Mouse (Mus musculus): ENCODE data around the gene Actl6b. TPM values are rescaled to one million over a fixed set of nuclear protein-coding genes. Genes with fewer than 3 reads are reported as not detected.

Gene Actl6b
- polyA plus RNA-seq, 2 experiments, result 0.39 to 1.1 TPM

- 75% methylated on average over 4 of the region's 4 CpGs for WGBS
- Histone ChIP-seq H3K9ac (ENCODE audit: low read depth, low read length, severe bottlenecking) (no peak overlapping the region), H3K4me3 (replicated peaks; ENCODE audit: low read length) (no peak overlapping the region), H3K27me3 (ENCODE audit: control insufficient read depth, insufficient read depth, low read length) (no peaks in the 10 kb centered on the region), H3K9me3 (ENCODE audit: control insufficient read depth, low read length) (no peaks in the 10 kb centered on the region), H3K4me1 (ENCODE audit: control insufficient read depth, insufficient read depth, low read length) (no peaks in the 10 kb centered on the region), H3K4me2 (replicated peaks; ENCODE audit: low read depth, low read length, severe bottlenecking) (no peak overlapping the region), H3K27ac (replicated peaks; ENCODE audit: low read depth, low read length) (no peak overlapping the region), H3K36me3 (ENCODE audit: control insufficient read depth, insufficient read depth, low read length) (no peaks in the 10 kb centered on the region)
- TF ChIP-seq POLR2A (IDR thresholded peaks at IDR 0.05; ENCODE audit: borderline replicate concordance, extremely low read depth, insufficient read depth, insufficient read length), result no peak
- no peak for ATAC-seq (ENCODE audit: low FRiP score, low read depth)
- no peak for DNase-seq (ENCODE audit: low spot score)
Observed at GRCm38 (mm10) chr5:137545596-137545995, 7.7 kb upstream of the Actl6b start.

DNA sequence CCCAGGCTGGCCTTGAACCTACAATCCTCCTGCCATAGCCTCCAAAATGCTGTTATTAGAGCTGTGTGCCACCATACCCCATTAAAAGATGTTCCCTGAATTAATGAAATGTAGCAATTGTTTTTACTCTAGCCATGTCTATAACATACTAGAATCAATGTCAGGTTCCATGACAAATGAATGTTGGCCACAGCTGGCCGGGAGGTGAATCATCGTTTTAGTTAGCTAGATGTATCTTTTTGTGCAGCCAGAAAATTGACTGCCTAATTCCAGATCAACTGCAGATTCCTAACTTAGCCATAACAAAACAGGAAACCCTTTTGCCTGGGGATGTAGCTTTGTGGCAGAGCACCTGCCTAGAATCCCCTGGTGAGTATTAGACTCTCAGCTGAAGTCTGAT is 3.5 kb upstream of the Actl6b start:
- DNase-seq (ENCODE audit: low spot score), result no peak
- H3K4me1 ChIP-seq (ENCODE audit: control insufficient read depth, insufficient read depth, low read length), result no peaks in the 10 kb centered on the region
- TF ChIP-seq POLR2A (IDR thresholded peaks at IDR 0.05; ENCODE audit: borderline replicate concordance, extremely low read depth, insufficient read depth, insufficient read length), result no peak
- WGBS, result 86% methylated on average over 2 of the region's 2 CpGs
- ATAC-seq (ENCODE audit: low FRiP score, low read depth), result no peak
- H3K27ac ChIP-seq (replicated peaks; ENCODE audit: low read depth, low read length), result no peak overlapping the region
- no peak overlapping the region for H3K4me3 ChIP-seq (replicated peaks; ENCODE audit: low read length)
- no peak overlapping the region for H3K9ac ChIP-seq (ENCODE audit: low read depth, low read length, severe bottlenecking)
- H3K36me3 ChIP-seq (ENCODE audit: control insufficient read depth, insufficient read depth, low read length), result no peaks in the 10 kb centered on the region
- H3K9me3 ChIP-seq (ENCODE audit: control insufficient read depth, low read length), result no peaks in the 10 kb centered on the region
- H3K4me2 ChIP-seq (replicated peaks; ENCODE audit: low read depth, low read length, severe bottlenecking), result no peak overlapping the region
- H3K27me3 ChIP-seq (ENCODE audit: control insufficient read depth, insufficient read depth, low read length), result peaks cover 11% of the 10 kb centered on the region; the same call in 1 of the 2 replicates

DNA sequence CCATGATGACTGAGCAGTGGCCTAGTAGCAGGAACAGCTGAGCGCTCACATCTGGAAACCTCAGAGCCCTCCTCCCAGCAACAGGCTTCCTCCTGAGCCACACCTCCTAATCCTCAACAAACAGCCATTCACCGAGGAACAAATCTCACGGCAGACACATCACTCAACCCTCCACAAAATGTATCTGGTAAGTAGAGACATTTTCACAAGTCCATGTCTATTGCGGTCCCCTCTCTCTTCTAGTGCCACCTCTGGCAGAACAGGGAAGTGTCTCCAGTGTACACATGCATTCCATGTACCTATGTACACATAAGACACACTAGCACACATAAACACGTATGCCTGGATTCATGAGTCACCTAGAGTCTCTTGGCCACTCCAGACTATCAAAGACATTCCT is 2.2 kb upstream of the Actl6b start:
- DNase-seq (ENCODE audit: low spot score) (no peak), ATAC-seq (ENCODE audit: low FRiP score, low read depth) (no peak)
- Histone ChIP-seq H3K9me3 (ENCODE audit: control insufficient read depth, low read length) (no peaks in the 10 kb centered on the region), H3K9ac (ENCODE audit: low read depth, low read length, severe bottlenecking) (no peak overlapping the region), H3K27me3 (ENCODE audit: control insufficient read depth, insufficient read depth, low read length) (peaks cover 11% of the 10 kb centered on the region; the same call in 1 of the 2 replicates), H3K4me1 (ENCODE audit: control insufficient read depth, insufficient read depth, low read length) (no peaks in the 10 kb centered on the region), H3K36me3 (ENCODE audit: control insufficient read depth, insufficient read depth, low read length) (no peaks in the 10 kb centered on the region), H3K4me2 (replicated peaks; ENCODE audit: low read depth, low read length, severe bottlenecking) (no peak overlapping the region), H3K27ac (replicated peaks; ENCODE audit: low read depth, low read length) (no peak overlapping the region), H3K4me3 (replicated peaks; ENCODE audit: low read length) (no peak overlapping the region)
- no peak for TF ChIP-seq POLR2A (IDR thresholded peaks at IDR 0.05; ENCODE audit: borderline replicate concordance, extremely low read depth, insufficient read depth, insufficient read length)
- WGBS, result 62% methylated on average over 5 of the region's 5 CpGs

DNA sequence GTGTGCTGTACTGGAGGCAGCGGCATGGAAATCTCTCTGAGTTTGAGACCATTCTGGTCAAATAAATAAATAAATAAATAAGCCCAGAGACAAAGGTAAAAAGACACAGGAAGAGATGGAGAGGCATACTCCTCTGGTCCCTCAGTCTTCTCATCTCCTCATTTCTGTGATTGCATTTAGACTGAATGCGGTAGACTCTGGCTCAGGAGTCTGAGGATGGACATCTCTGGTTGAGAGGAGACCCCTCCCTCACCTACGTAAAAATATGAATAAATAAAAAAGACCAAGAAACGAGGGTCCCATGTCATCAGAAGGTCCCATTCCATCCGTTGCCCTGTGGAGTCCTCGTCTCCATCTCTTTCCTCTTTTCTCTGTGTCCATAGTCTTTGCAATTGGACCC is 317 bp upstream of the Actl6b start:
- WGBS, result 24% methylated on average over 6 of the region's 6 CpGs
- Histone ChIP-seq H3K4me1 (ENCODE audit: control insufficient read depth, insufficient read depth, low read length) (no peaks in the 10 kb centered on the region), H3K27me3 (ENCODE audit: control insufficient read depth, insufficient read depth, low read length) (peaks cover 11% of the 10 kb centered on the region; the same call in 1 of the 2 replicates), H3K4me3 (replicated peaks; ENCODE audit: low read length) (peak overlapping the region; percentile 3; the same call in 1 of the 2 replicates), H3K9me3 (ENCODE audit: control insufficient read depth, low read length) (no peaks in the 10 kb centered on the region), H3K36me3 (ENCODE audit: control insufficient read depth, insufficient read depth, low read length) (no peaks in the 10 kb centered on the region), H3K27ac (replicated peaks; ENCODE audit: low read depth, low read length) (no peak overlapping the region), H3K9ac (ENCODE audit: low read depth, low read length, severe bottlenecking) (no peak overlapping the region), H3K4me2 (replicated peaks; ENCODE audit: low read depth, low read length, severe bottlenecking) (peak overlapping the region; percentile 35)
- ATAC-seq (ENCODE audit: low FRiP score, low read depth) (no peak), DNase-seq (ENCODE audit: low spot score) (no peak)
- TF ChIP-seq POLR2A (IDR thresholded peaks at IDR 0.05; ENCODE audit: borderline replicate concordance, extremely low read depth, insufficient read depth, insufficient read length), result no peak

DNA sequence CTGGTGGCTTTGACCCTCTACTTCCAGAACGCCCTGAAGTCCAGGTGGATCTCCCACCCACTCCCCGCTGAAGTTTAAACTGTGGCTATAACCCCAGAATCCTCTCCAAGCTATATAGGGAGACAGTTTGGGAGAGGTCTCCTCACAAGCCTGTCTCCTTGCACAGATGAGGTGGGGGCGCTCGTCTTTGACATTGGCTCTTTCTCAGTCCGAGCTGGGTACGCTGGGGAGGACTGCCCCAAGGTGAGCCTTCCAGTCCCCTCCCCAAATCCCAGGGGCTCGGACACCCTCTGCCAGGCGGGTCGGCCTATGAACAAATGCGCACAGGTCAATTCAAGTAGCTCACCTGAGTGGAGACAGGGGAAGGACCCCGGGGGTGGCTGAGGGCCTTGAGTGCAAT is 581 bp downstream of the Actl6b start:
- Histone ChIP-seq H3K4me3 (replicated peaks; ENCODE audit: low read length) (no peak overlapping the region), H3K27me3 (ENCODE audit: control insufficient read depth, insufficient read depth, low read length) (peaks cover 11% of the 10 kb centered on the region; the same call in 1 of the 2 replicates), H3K27ac (replicated peaks; ENCODE audit: low read depth, low read length) (no peak overlapping the region), H3K9ac (ENCODE audit: low read depth, low read length, severe bottlenecking) (no peak overlapping the region), H3K4me1 (ENCODE audit: control insufficient read depth, insufficient read depth, low read length) (no peaks in the 10 kb centered on the region), H3K9me3 (ENCODE audit: control insufficient read depth, low read length) (no peaks in the 10 kb centered on the region), H3K4me2 (replicated peaks; ENCODE audit: low read depth, low read length, severe bottlenecking) (no peak overlapping the region), H3K36me3 (ENCODE audit: control insufficient read depth, insufficient read depth, low read length) (no peaks in the 10 kb centered on the region)
- no peak for TF ChIP-seq POLR2A (IDR thresholded peaks at IDR 0.05; ENCODE audit: borderline replicate concordance, extremely low read depth, insufficient read depth, insufficient read length)
- ATAC-seq (ENCODE audit: low FRiP score, low read depth), result no peak
- 43% methylated on average over 11 of the region's 11 CpGs for WGBS
- no peak for DNase-seq (ENCODE audit: low spot score)

- H3K4me3 ChIP-seq (replicated peaks; ENCODE audit: low read length), result no peak overlapping the region
- no peak overlapping the region for H3K27ac ChIP-seq (replicated peaks; ENCODE audit: low read depth, low read length)
- H3K9me3 ChIP-seq (ENCODE audit: control insufficient read depth, low read length), result no peaks in the 10 kb centered on the region
- DNase-seq (ENCODE audit: low spot score) (no peak), ATAC-seq (ENCODE audit: low FRiP score, low read depth) (no peak)
- H3K4me2 ChIP-seq (replicated peaks; ENCODE audit: low read depth, low read length, severe bottlenecking), result no peak overlapping the region
- no peaks in the 10 kb centered on the region for H3K36me3 ChIP-seq (ENCODE audit: control insufficient read depth, insufficient read depth, low read length)
- no peaks in the 10 kb centered on the region for H3K4me1 ChIP-seq (ENCODE audit: control insufficient read depth, insufficient read depth, low read length)
- 68% methylated on average over 6 of the region's 6 CpGs for WGBS
- H3K9ac ChIP-seq (ENCODE audit: low read depth, low read length, severe bottlenecking), result no peak overlapping the region
- no peak for TF ChIP-seq POLR2A (IDR thresholded peaks at IDR 0.05; ENCODE audit: borderline replicate concordance, extremely low read depth, insufficient read depth, insufficient read length)
- no peaks in the 10 kb centered on the region for H3K27me3 ChIP-seq (ENCODE audit: control insufficient read depth, insufficient read depth, low read length)
Observed at GRCm38 (mm10) chr5:137561556-137561955, 8.2 kb downstream of the Actl6b start.

Measured in limb, embryonic 14.5 days (tissue).